Mouse (Mus musculus): ENCODE results near the gene Apba2. TPM values are rescaled to one million over a fixed set of nuclear protein-coding genes. Genes with fewer than 3 reads are reported as not detected.

The Apba2 gene
- polyA plus RNA-seq, 1 experiment from 2014 or later = 2.9 TPM

- H3K27ac ChIP-seq = no peak overlapping the region
- no peak overlapping the region for H3K4me2 ChIP-seq
- ATAC-seq (ENCODE audit: borderline replicate concordance, extremely low read depth, low FRiP score, low TSS enrichment) = no peak
- H3K27me3 ChIP-seq = no peaks in the 10 kb centered on the region
- H3K4me3 ChIP-seq = no peak overlapping the region
- 72% methylated on average over 6 of the region's 6 CpGs for WGBS
- no peaks in the 10 kb centered on the region for H3K4me1 ChIP-seq
- H3K9me3 ChIP-seq = no peaks in the 10 kb centered on the region
- H3K9ac ChIP-seq = no peak overlapping the region
- H3K36me3 ChIP-seq = no peaks in the 10 kb centered on the region
These were observed 294.0 kb downstream of the Apba2 start for GRCm38 (mm10) chr7:64795554-64795953.

Other genes starting within 250 kb of the Apba2 start
- 9.4 and 9.8 TPM in 2 replicates for gene Mtmr10, start 214.1 kb upstream of the Apba2 start, polyA plus RNA-seq (2015; fragmentation: Nextera tagmentation; extraction: Ambion mirVana)
- 5.9 and 6.6 TPM in 2 replicates for gene Fan1, start 127.6 kb upstream of the Apba2 start, polyA plus RNA-seq (2015; fragmentation: Nextera tagmentation; extraction: Ambion mirVana)
- gene Mphosph10, start 109.4 kb upstream of the Apba2 start, polyA plus RNA-seq (2015; fragmentation: Nextera tagmentation; extraction: Ambion mirVana) = 37.4 and 38.4 TPM in 2 replicates
- 68.3 and 72.5 TPM in 2 replicates for gene Mcee, start 109.1 kb upstream of the Apba2 start, polyA plus RNA-seq (2015; fragmentation: Nextera tagmentation; extraction: Ambion mirVana)